Mouse (Mus musculus) lung, adult 10 weeks (tissue): Measurements from ENCODE around the gene Creb1. TPM values are rescaled to one million over a fixed set of nuclear protein-coding genes. Genes with fewer than 3 reads are reported as not detected.

Source experiments
- polyA plus RNA-seq: library from polyadenylated mRNA; stranded (reverse); fragments of 350-450 nt; fragmentation: Illumina TruSeq; extraction: RNeasy Lipid Tissue Mini Kit (QIAGEN cat#74804); gene quantifications from one replicate; pipeline ENCODE4 v1.2.3, GENCODE M21; 2014; ENCODE audit warnings: low read depth, low replicate concordance; ENCODE audit not compliant: insufficient read depth

The Creb1 gene
- 9.3 TPM for polyA plus RNA-seq

DNA sequence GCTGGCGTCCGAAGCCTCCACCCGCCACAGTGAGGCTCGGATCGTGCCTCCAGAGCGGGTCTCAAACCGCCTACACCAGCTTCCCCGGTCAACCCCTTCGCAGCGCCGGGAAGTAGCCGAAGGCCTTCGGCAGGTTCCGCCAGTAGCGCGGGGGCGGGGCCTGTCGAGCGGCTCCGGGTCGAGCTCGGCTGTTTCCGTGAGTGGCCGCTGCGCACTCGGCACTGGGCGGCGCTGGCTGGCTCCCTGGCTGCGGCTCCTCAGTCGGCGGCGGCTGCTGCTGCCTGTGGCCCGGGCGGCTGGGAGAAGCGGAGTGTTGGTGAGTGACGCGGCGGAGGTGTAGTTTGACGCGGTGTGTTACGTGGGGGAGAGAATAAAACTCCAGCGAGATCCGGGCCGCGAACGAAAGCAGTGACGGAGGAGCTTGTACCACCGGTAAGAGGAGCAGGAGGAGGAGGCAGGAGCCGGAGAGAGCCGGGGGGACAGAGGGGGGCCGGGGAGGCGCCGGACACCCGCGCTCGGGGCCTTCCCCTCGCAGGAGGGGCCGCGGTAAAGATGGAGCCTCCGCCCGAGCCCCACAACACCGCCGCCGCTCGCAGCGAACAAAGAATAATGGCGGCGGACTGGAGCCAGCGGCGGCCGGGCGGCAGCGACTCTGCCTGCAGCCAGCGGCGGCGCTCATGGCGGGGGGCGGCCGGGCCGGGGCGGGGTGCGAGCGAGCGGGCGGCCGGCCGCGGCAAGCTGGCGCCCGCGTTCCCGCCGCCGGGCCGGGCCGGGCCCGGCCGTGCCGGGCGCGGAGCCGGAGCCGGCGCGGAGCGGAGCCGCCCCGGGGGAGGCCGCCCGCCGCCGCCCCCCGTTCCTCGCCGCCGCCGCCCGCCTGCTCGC is at the start of gene Creb1:
TSS of gene Creb1 (plus strand) at position 57 of the 882 bp plus-strand sequence.

DNA sequence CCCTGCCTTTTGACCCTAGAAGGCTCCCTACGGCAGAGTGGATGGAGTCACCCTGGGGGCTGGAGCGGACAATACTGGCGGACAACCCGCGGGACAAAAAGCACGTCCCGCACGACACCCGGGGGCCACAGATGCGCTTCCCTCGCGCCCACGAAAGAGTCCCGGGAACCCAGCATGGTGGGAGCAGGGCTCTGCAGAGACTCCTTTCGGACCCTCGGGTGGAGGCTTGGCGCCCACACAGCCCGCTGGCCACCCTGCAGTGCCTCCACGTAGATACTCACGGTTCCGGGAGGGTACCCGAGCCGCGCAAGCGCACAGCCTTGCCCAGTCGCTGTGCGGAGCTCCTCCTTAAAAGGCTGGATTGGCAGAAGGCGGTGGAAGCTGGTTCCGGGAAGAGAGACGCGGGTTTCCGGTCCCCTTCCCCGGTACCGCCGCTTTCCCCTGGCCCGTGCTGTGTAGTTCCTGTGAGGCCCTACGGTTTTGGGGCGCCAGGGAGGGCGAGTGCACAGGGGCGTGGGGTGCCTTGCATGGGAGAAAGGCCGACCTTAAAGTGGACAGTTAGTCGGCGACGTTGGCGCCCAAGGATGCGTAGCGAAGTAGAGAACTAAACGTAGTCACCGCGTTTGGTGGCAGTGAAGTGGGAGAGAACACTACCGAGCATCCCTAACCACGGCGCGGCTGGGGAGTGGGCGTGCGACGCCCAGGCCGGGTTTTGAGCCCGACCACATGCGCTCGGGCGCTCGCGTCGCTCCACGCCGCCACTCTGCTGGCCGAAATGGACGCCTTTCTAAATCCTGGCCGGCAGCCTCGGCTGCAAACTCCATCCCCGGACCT is 84.7 kb downstream of the Creb1 start, which contains the start of gene Mettl21a:
TSS of gene Mettl21a (minus strand) at position 362 of the 834 bp plus-strand sequence.

Other genes starting within 250 kb of the Creb1 start
- 7.0 TPM for gene Mettl21a, start 84.6 kb downstream of the Creb1 start, polyA plus RNA-seq
- 7.5 TPM for gene Ccnyl1, start 157.8 kb downstream of the Creb1 start, polyA plus RNA-seq
- 3.7 TPM for gene Fzd5, start 205.1 kb downstream of the Creb1 start, polyA plus RNA-seq